Mouse (Mus musculus) adrenal gland, postnatal 4 days (tissue): ENCODE measurements around the gene Sh3gl3. TPM values are rescaled to one million over a fixed set of nuclear protein-coding genes. Genes with fewer than 3 reads are reported as not detected.
"Not testable (repeated sequence)": the region's sequence is repeated elsewhere in the genome, so short reads cannot be mapped to it uniquely, and the experiment has no call there.

Source experiments
- DNase-seq, 2 experiments: peaks; one replicate each; pipeline ENCODE4 v3.0.0; 2021 to 2022; ENCODE audit warnings: low spot score in 2 of 2, mixed read lengths in 2 of 2
- total RNA-seq, 2 experiments: library from RNA; stranded (reverse); gene quantifications; 2 replicates each; pipeline ENCODE4 v1.2.3; 2021

Gene Sh3gl3
- total RNA-seq, 2 experiments from 2014 or later: 17.6 to 19.9 TPM

DNA sequence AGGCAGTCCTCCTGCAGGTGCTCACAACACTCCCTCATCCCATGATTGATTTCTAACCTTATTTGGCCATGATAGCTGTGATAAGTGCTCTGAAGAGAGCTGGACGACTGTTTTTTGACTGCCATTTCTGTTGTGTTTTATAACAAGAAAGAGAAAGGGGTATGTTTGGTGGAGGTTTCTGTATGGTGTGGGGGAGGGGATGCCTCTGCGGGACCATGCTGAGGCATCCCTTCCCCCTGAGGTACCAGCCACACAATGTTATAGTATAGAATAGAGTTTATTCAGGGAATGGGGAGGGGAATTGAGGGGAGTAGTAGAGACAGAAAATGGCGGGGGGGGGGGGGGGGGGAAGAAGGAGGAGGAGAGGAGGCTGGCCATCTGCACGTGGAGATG is 61.3 kb downstream of the Sh3gl3 start:
- no peak for DNase-seq

DNA sequence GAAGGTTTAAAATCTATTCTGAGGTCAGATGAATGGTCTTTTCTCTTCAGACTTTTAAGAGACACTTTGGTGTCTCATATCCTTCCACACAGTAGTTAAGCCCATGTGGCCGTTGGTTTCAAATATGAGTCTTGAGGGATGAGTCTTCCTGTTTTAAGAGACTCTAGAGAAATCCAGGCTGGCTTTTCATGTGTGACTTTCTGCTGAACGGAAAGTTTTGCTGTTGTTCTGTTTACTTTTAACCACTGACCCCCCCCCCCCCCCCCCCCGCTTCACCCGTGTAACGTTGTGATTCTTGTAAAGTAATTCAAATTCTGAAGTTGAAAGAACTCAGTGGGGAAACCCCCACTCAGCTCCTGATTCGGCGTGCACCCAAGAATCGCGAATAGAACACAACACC is 61.8 kb downstream of the Sh3gl3 start:
- no peak for DNase-seq

DNA sequence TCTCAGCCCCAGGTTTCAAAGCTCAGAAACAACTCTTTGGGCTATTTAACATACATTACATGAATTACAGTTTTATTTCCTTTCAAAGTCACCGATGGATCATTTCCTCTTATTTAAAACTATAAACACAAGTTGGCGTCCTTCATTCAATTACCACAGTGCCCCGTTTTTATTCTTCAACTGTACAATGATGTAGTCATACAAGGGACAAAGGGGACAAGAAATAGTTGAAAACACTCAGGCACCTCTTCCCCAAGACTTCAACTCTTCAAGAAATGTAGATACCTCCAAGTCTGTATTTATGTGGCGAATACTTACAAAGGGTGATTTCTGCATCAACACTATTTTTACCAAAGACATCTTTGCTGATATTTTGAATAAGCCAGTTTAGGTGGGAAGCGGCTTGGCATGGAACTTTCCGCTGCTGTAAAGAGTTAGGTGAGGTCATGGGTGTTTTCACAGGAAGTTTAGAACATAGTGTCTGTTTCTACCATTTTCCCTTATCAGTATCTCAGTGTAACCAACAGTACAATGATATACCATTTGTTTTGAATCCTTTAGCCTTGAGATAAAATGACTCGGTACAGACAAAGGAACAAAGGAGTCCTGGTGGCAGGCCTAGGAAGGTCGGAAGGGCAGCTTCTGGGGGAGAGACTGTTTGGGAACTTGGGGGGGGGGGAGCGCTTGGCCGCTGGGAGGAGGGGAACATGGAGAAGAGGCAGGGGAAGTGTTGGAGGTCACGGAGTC is 62.7 kb downstream of the Sh3gl3 start:
- DNase-seq: no peak

DNA sequence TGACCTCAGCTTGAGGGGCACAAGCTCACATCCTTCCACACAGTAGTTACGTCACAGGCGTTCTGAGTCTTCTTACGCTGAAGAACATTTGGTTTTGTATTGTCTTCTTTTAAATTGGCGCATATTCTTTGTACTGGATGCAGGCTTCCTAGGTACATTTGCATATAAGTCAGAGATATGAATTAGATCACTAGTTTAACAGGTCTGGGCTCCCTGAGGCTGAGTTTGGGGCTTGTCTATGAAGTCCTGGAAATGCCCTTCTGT is 63.2 kb downstream of the Sh3gl3 start:
- no peak for DNase-seq

DNA sequence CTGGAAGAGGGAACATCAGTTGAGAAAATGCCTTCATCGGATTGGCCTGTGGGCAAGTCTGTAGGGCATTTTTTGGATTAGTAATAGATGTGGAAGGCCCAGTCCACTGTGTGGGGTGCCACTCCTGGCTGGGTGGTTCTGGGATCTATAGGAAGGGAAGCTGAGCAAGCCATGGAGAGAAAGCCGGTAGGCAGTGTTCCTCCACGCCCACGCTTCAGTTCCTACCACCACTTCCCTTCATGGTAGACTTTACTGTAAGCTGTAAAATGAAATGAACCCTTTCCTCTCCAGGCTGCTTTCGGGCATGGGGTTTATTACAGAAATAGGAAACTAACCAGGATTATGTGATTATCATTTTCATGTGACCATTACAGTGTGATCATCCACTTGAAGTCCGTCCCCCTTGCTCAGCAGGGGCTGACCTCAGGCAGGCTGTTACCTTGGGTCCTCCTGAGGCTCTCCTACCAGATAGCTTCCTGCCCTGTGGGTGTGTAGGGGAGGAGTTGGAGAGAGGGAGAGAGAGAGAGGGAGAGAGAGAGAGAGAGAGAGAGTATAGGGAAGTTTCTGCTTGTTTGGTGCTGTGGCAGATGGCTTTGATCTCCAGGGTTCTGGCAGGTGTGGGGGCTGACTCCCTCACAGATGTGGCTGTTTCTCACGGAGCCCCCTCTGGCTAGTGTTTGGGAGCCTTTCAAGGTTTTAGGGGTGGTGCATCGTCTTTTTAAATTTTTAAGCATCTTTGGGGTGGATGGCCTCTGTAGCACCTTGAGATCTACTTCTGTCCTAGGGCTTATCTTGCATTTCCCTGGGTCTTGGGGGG is 67.0 kb downstream of the Sh3gl3 start:
- DNase-seq: no peak

DNA sequence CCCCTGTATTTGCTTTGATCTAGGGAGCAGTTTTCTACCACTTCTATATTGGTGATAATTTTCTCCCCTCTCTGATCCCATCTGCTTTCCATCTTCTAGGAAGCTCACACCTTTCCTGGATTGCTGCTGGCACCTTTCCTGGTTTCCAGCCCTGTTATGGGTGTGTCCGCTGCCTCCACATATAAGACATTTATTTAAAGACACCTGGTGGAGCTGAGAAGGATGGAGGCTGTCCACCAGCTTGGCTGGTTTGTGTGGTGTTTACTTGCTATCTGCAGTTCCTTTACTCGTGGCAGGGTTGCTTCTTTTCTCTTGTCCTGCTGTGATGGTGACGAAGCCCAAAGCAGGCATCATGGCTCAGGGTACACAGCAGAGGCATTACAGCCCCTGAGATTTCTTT is 71.1 kb downstream of the Sh3gl3 start:
- DNase-seq: no peak

DNA sequence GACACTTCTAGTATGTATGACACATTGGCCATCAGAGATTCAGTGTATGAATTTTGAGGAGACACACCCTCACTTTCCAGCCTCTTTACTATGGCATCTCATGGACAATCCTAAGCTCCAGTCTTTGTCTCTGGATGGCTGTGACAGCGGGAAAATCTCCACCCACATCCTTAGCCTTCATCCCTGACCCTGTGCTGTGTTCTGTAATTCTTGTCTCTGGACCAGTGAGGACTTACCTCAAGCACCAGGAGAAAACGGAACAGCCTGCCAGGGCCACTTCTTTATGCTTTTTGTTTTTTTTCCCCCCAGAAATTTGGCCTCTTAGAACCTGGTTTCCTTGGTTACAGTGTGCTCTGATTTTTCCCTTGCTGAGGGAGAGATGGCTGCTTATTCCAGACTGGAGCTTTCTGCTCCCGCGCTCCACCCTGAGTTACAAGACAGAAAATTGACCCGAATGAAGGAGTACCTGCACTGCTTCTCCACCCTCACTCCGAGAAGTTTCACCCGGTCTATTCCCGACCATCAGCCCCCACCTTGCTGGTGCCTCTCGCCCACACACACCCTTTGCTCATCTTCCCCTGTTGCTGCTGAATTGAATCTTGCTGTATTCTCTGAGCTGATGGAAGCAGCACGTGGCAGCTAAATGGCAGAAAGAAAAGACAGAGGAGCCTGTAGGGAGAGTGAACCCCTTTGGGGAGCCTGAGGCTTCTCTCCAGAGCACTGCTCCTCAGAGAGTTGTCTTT is 75.5 kb downstream of the Sh3gl3 start:
- DNase-seq: no peak

DNA sequence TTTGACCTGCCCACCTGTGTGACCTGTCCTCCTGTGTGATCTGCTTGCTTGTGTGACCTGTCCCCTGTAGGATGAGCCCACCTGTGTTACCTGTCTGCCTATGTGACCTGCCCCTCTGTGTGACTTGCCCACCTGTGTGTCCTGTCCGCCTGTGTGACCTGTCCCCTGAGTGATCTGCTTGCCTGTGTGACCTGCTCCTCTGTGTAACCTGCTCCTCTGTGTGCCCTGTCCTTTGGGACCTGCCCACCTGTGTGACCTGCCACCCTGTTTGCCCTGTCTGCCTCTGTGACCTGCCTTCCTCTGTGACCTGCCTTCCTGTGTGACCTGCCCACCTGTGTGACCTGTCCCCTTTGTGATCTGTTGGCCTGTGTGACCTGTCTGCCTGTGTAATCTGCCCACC is 79.7 kb downstream of the Sh3gl3 start:
- DNase-seq: no peak

DNA sequence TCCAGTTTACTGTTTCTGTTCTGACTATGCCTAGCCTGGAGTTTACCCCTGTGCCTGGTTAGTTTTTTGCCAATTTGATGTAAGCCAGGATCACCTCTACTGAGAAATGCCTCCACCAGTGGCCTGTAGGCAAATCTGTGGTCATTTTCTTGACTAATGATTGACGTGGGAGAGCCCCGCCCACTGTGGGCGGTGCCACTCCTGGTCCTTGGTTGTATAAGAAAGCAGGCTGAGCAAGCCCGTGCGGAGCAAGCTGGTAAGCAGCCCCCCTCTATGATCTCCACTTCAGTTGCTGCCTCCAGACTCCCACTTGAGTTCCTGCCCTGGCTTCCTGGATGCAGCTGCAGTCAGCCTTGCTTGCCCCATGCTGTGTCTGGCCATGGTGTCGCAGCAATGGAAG is 83.3 kb downstream of the Sh3gl3 start:
- no peak for DNase-seq

DNA sequence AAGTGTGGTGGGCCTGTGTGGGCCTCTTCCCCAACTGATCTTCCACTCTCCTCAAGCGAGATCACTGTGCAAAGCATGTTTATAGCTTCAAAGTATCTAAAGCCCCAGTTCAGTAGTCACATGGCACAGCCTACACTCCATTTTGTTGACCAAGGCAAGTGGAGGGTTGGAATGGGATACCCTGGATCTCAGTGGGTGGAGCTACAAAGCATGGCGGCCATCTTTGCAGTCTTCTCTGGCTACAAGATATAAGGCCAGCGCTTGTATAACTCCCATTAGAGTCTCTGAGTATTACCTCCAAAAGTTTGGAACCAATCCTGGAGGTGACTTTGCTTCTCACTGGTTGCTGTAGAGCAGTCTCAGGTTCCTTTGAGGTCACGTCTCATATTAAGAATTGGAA is 83.9 kb downstream of the Sh3gl3 start:
- no peak for DNase-seq

DNA sequence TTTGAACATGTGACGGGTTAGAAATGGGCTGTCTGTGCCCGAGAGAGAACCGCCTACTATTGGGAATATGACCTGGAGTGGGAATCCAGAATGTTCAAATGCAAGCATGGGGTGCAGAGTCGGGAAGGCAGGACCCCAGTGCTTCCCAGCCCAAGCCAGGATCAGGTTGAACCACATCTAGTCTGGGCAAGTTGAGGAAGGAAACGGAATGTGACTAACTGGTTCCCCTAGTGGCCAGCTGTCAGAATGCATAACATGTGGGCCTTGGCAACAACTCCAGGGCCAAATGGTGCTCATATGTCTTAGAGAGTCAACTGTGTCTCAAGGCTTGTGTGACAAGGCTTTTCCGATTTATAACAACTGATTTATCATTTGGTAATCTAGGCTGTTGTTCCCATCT is 86.6 kb downstream of the Sh3gl3 start:
- no peak for DNase-seq

DNA sequence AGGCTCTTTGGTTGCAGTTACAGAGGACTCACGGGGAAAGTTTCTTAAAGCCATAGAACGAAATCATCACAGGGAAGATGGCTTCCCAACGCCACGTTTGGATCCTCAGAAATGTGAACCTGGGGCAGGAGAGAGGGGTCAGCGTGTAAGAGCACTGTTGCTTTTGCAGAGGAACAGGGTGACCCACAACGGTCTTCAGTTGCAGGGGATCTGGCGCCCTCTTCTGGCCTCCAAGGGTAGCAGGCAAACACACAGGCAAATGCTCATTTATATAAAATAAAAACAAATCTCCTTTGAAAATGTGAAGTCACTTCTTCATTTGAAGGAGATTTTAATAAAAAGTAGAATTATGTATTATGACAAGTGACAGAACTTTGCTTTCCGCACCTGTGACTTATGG is 89.5 kb downstream of the Sh3gl3 start:
- DNase-seq: peak in 1 of 2 experiments; percentile 15

DNA sequence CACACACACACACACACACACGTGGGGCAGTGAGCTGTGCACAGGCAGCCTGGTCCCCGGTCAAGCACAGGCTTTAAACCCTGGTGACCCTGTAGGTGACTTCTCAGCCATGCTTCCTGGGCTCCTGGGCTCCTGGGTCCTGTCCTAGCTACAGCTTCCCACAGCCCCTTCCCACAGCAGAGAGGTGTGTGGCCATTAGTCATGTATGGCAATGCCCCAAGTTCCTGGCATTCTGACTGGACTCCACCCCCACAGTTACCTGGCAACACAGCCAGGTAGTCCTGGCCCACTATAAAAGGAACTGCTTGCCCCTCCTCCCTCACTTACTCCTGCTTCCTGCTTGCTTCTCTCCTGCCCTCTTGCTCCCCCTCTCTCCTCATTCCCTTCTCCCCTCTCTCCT is 90.5 kb downstream of the Sh3gl3 start:
- DNase-seq: no peak

DNA sequence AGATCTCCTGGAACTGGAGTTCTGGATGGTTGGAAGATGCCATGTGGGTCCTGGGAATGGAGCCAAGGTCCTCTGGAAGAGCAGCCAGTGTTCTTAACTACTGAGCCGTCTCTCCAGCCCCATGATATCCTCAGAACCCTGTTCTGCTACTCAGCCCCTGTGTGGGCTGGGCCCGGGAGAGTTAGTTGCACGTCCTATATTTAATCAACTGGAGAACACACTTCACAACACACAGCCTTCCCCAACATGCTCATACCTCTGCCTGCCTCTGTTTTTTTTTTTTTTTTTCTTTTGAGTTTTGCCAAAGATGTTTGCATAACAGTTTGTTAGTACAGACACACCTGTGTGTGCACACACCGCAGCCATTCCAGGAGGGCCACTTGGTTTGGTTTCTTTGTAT is 91.7 kb downstream of the Sh3gl3 start:
- no peak for DNase-seq

DNA sequence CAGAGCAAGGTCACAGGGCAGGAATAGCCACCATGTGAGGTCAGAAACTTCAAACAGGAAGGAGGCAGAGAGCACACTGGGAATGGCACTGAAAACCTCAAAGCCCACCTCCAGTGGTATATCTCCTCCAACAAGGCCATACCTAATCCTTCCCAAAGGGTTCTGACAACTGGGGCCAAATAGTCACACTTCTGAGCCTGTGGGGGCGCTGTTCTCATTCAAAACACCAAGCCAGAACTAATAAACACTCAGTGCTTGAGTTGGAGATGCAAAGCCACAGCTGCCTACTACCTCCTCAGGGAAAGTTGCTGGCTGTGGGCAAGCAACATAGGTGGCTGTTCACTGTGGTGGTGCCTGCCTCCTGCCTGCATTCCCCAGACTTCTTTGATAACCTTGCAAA is 96.3 kb downstream of the Sh3gl3 start:
- DNase-seq: no peak

DNA sequence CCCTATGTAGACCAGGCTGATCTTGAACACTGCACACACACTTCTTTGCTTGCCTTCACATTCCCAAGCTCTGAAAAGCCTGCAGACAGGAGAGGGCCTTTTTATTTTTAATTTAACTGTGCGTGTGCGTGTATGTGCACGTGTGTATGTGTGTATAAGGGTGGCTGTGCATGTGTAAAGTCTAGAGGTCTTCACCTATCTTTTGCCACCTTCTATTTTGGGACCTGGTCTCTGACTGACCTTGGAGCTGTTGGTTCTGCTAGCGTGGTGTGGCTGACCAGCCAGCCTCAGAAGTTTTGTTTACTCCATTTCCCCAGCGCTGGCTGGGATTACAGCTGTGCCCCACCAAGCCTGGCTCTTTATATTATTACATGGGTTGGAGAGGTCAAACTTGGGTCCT is 98.1 kb downstream of the Sh3gl3 start:
- no peak for DNase-seq

DNA sequence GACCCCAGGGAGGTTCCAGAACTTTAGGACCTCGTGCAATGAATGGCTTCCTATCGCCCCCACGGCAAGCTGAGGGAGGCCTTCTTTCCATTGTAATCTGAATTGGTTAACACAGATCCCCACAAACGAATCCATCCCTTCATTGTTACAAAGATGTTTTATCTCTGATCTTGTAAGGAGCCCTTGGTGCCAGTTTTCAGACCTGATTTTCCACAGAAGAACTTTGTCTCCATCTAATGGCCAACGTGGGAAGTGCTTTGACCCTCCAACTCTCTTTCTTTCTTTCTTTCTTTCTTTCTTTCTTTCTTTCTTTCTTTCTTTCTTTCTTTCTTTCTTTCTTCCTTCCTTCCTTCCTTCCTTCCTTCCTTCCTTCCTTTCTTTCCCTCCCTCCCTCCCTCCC is 99.2 kb downstream of the Sh3gl3 start:
- not testable (repeated sequence) for DNase-seq

DNA sequence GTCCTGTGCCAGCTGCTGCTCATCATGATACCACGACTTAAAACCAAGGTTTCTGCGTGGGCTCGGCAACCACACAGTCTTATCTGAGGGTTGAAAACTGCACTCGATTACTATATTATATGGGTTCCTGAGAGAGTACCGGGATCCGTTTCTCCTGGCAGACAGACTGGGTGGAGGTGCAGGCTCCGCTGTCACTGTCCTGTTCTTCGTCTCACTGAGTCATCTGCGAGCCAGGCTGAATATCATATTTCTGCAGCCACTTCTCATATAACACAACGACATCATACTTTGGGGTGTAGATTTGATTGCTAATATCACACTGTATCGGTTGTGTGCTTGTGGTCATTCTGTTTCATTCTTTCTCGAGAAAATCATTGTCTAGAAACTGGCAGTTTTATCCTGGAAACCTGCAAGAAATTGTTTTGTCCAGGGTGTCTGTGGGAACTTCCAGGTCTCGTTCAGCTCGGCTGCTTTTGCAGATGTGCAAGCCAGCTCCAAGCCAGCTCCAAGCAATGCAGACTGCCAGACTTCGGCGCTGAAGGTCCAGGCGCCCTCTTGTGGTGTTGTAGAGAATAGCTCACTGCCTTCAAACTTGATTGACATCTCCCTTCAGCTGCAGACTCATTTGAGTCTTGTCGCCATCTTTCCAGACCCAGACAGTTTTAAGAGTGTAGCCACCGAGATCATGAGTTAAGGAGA is 100.5 kb downstream of the Sh3gl3 start:
- DNase-seq: no peak

DNA sequence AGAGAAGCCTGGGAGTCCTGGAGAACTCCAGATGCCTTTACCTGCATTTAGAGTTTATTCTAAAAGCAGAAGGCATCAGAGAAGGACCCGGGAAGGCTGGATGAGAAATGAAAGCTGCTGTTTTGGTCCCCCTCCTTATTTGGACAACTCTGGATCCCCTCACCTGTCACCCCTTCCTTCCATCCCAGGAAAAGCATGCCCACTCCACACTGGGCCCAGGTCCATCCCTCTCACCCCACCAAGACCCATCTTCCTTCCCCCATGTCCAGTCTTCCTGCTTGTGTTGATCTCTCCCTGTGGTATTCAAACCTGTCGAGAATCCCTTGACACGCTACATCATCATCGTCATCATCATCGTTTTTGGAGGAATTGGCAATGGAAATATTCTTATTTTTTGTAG is 101.3 kb downstream of the Sh3gl3 start:
- DNase-seq: no peak

DNA sequence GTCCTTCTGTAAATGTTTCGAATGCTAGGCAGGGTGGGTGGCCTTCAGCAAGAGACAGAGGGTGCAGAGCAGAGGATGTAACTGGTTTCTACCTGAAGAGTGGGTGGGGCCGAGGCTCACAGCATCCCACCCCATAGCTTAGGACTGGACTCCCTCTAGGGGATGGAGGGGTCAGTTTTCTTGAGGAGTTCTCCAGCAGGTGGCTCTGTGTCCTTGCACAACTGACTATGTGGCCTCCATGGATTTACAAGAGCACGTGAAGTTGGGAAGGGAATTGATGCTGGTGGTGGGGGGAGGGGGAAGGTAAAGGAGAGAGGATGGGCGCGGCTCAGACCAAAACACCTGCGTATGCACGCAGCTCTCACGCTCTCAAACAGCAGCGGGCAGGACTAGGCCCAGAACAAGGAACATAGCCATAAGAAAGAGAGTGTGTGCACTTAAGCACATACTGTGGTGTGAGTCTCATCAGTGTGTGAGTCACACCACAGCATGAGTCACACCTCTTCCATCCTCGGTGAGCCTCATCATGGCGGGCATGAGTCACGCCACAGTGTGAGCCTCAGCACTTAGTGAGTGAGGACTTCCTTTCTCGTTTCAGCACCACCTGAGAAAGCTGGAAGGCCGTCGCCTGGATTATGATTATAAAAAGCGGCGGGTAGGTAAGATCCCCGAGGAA is 102.0 kb downstream of the Sh3gl3 start:
- DNase-seq: no peak

DNA sequence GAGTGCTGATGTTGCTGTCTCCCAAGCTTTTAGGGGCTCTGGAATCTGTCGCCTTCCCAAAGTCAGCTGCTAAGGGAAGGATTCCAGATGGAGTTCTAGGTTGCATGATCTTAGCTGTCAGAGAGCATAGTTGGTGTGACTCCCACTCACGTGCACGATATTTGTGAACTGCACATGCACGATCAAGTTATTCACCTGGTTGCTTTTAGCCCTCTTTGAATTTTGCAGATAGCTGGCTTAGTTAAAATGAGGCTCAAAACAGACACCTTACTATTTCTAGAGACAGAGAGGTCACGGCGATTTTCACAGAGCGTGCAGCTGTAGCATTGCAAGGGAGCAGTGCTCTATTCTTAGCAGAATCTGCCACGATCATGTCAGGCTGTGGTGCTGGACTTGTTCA is 108.4 kb downstream of the Sh3gl3 start:
- DNase-seq: no peak
